Mouse (Mus musculus) lung, postnatal 0 days (tissue): ENCODE data around the gene Ikbkg. TPM values are rescaled to one million over a fixed set of nuclear protein-coding genes. Genes with fewer than 3 reads are reported as not detected.

Experiments
- ATAC-seq: fragments of 200-750 bp; cut with Nextera tagmentation; 2 replicates; pipeline ENCODE4 v1.8.0; 2017; ENCODE audit warnings: moderate library complexity
- DNase-seq: peaks from one replicate; pipeline ENCODE4 v3.0.0-alpha.2; 2016; ENCODE audit warnings: low spot score
- H3K27ac ChIP-seq: fragments of 300-500 bp; sonication (generic); 2 replicates; pipeline ENCODE4 v1.5.1; 2014; ENCODE audit warnings: antibody characterized with exemption, mild to moderate bottlenecking, low read length, mixed read lengths
- H3K27me3 ChIP-seq: fragments of 300-500 bp; sonication (generic); replicated peaks from 2 replicates; pipeline ENCODE4 v1.6.1; 2014; ENCODE audit warnings: low read length, mixed read lengths; ENCODE audit not compliant: insufficient read depth
- H3K36me3 ChIP-seq: fragments of 300-500 bp; sonication (generic); 2 replicates; pipeline ENCODE4 v1.6.1; 2014; ENCODE audit warnings: low read length, mixed read lengths; ENCODE audit not compliant: insufficient read depth
- H3K4me1 ChIP-seq: fragments of 300-500 bp; sonication (generic); 2 replicates; pipeline ENCODE4 v1.6.1; 2014; ENCODE audit warnings: antibody characterized with exemption, low read depth, low read length, mixed read lengths; ENCODE audit not compliant: insufficient read depth
- H3K4me2 ChIP-seq: fragments of 300-500 bp; sonication (generic); replicated peaks from 2 replicates; pipeline ENCODE4 v1.6.1; 2014; ENCODE audit warnings: low read depth, mild to moderate bottlenecking, low read length, moderate library complexity, mixed read lengths
- H3K4me3 ChIP-seq: fragments of 300-500 bp; sonication (generic); 2 replicates; pipeline ENCODE4 v1.5.1; 2014; ENCODE audit warnings: low read depth, low read length
- H3K9ac ChIP-seq: fragments of 300-500 bp; sonication (generic); replicated peaks from 2 replicates; pipeline ENCODE4 v1.6.1; 2014; ENCODE audit warnings: low read depth, mild to moderate bottlenecking
- H3K9me3 ChIP-seq: fragments of 300-500 bp; sonication (generic); 2 replicates; pipeline ENCODE4 v1.6.1; 2016; ENCODE audit warnings: low read length, mixed read lengths
- CTCF ChIP-seq: IDR thresholded peaks from 2 replicates; pipeline ENCODE4 v1.5.1; 2016; ENCODE audit warnings: antibody characterized with exemption, mild to moderate bottlenecking
- EP300 ChIP-seq: IDR thresholded peaks from 2 replicates; pipeline ENCODE4 v1.6.1; 2016; ENCODE audit warnings: antibody characterized with exemption, mild to moderate bottlenecking, control low read depth
- WGBS: fragments of 180-500 bp; shearing (Covaris S2); extraction: QIAGEN DNeasy Blood & Tissue Kit; methylation state at CpG from one replicate; pipeline ENCODE4 v1.1.7; 2014; 5-methylcytosine and 5-hydroxymethylcytosine counted together
- polyA plus RNA-seq: library from polyadenylated mRNA; unstranded; fragments of >200 nt; fragmentation: Nextera tagmentation; extraction: Ambion mirVana; gene quantifications from 2 replicates; pipeline ENCODE4 v1.2.1, GENCODE M21; 2015

The Ikbkg gene
- polyA plus RNA-seq, 1 experiment from 2014 or later, result 16.6 TPM

- no peaks in the 10 kb centered on the region for H3K9me3 ChIP-seq
- H3K4me3 ChIP-seq, result no peak overlapping the region
- DNase-seq, result peak; percentile 84
- TF ChIP-seq EP300, result peak; percentile 37; the same call in 1 of the 2 replicates
- peak; percentile 96 for TF ChIP-seq CTCF
- ATAC-seq, result peak; percentile 74
- no peaks in the 10 kb centered on the region for H3K27me3 ChIP-seq
- no peaks in the 10 kb centered on the region for H3K36me3 ChIP-seq
- H3K9ac ChIP-seq, result no peak overlapping the region
- no peaks in the 10 kb centered on the region for H3K4me1 ChIP-seq
- no peak overlapping the region for H3K27ac ChIP-seq
- H3K4me2 ChIP-seq, result no peak overlapping the region
Measured at GRCm38 (mm10) chrX:74413377-74413776, 20.3 kb downstream of the Ikbkg start.

DNA sequence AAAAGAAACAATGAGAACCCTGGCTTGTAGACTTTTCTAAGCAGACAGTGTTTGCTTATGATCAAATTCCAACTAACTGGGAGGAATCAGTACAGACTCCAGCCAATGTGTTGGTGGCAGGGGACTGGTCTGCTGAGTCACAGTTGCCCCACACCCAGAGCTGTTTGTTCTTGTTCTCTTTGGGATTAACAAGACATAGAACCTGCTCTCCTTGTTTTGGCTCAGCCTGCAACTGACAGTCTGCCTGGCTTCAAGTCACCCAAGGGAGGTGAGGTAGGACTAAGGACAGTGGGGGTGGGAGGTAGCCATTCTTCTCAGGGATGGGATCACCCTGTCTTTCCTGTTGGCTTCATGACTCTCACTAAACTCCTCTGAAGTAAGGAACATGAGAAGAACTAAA, 31.4 kb downstream of the Ikbkg start:
- Histone ChIP-seq H3K27ac (0 out of 2 replicates have a peak overlapping the region, but pooled peaks have one; percentile 33), H3K4me1 (no peaks in the 10 kb centered on the region), H3K27me3 (no peaks in the 10 kb centered on the region), H3K4me2 (no peak overlapping the region), H3K9me3 (no peaks in the 10 kb centered on the region), H3K36me3 (no peaks in the 10 kb centered on the region), H3K9ac (no peak overlapping the region), H3K4me3 (no peak overlapping the region)
- TF ChIP-seq EP300 (no peak), CTCF (no peak)
- ATAC-seq (peak; percentile 29), DNase-seq (peak; percentile 55)

DNA sequence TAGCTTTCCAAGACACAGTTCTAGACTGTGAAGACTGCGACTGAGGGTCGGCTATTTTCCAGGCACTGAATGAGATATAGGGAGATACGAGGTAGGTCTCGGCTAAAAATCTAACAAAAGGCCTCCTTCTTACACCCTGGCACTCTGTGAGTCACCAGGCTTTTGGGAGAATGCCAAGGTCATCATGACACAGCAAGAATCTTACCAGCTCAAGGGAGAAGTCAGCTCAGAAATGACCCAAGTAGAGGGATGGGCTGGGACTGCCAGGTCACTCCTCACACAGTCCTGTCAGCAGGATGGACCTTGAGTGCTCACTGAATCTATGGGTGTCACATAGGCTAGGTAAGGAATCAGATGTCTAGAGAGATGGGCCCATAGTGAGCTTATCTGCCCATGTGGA, 32.1 kb downstream of the Ikbkg start:
- no peak overlapping the region for H3K4me2 ChIP-seq
- DNase-seq, result peak; percentile 57

GRCm38 (mm10) chrX:74426256-74426655, 33.2 kb downstream of the Ikbkg start:
- TF ChIP-seq CTCF, result no peak
- no peak for TF ChIP-seq EP300
- DNase-seq, result no peak

More for the DNA sequence above, 32.1 kb downstream of the Ikbkg start:
- H3K9ac ChIP-seq, result no peak overlapping the region
- H3K36me3 ChIP-seq, result no peaks in the 10 kb centered on the region
- TF ChIP-seq CTCF, result no peak
- TF ChIP-seq EP300, result 0 out of 2 replicates have a peak, but pooled peaks have one; percentile 16
- 64% methylated on average over 4 of the region's 4 CpGs for WGBS
- ATAC-seq, result no peak; the same call in 1 of the 2 replicates
- H3K27ac ChIP-seq, result no peak overlapping the region
- no peaks in the 10 kb centered on the region for H3K4me1 ChIP-seq
- H3K4me3 ChIP-seq, result no peak overlapping the region
- no peaks in the 10 kb centered on the region for H3K9me3 ChIP-seq
- H3K27me3 ChIP-seq, result no peaks in the 10 kb centered on the region

GRCm38 (mm10) chrX:74427116-74427515, 34.0 kb downstream of the Ikbkg start:
- H3K9me3 ChIP-seq, result no peaks in the 10 kb centered on the region
- H3K4me3 ChIP-seq, result no peak overlapping the region
- no peaks in the 10 kb centered on the region for H3K27me3 ChIP-seq
- H3K9ac ChIP-seq, result no peak overlapping the region
- TF ChIP-seq CTCF (no peak), EP300 (no peak)
- H3K4me2 ChIP-seq, result no peak overlapping the region
- WGBS, result 73% methylated on average over 3 of the region's 3 CpGs
- H3K4me1 ChIP-seq, result no peaks in the 10 kb centered on the region
- ATAC-seq (no peak), DNase-seq (no peak)
- no peaks in the 10 kb centered on the region for H3K36me3 ChIP-seq
- H3K27ac ChIP-seq, result no peak overlapping the region

More at GRCm38 (mm10) chrX:74426256-74426655, 33.2 kb downstream of the Ikbkg start:
- 63% methylated on average over 1 of the region's 1 CpGs for WGBS
- H3K36me3 ChIP-seq, result no peaks in the 10 kb centered on the region
- H3K9ac ChIP-seq, result no peak overlapping the region
- no peak overlapping the region for H3K4me3 ChIP-seq
- no peak overlapping the region for H3K27ac ChIP-seq
- no peaks in the 10 kb centered on the region for H3K4me1 ChIP-seq
- no peak for ATAC-seq
- H3K9me3 ChIP-seq, result no peaks in the 10 kb centered on the region
- H3K27me3 ChIP-seq, result no peaks in the 10 kb centered on the region
- no peak overlapping the region for H3K4me2 ChIP-seq

GRCm38 (mm10) chrX:74428146-74428825, 35.2 kb downstream of the Ikbkg start:
- DNase-seq (no peak), ATAC-seq (no peak; the same call in 1 of the 2 replicates)
- H3K36me3 ChIP-seq, result no peaks in the 10 kb centered on the region
- no peaks in the 10 kb centered on the region for H3K27me3 ChIP-seq
- 0 out of 2 replicates have a peak overlapping the region, but pooled peaks have one; percentile 93 for H3K27ac ChIP-seq
- no peak overlapping the region for H3K9ac ChIP-seq
- no peaks in the 10 kb centered on the region for H3K9me3 ChIP-seq
- peak overlapping the region; percentile 56 for H3K4me2 ChIP-seq
- no peaks in the 10 kb centered on the region for H3K4me1 ChIP-seq
- WGBS, result 28% methylated on average over 35 of the region's 35 CpGs
- TF ChIP-seq EP300 (no peak), CTCF (no peak)
- peak overlapping the region; percentile 37 for H3K4me3 ChIP-seq
